Mouse (Mus musculus): ENCODE measurements at regions not wholly inside any gene's neighbourhood (a gene's known extent, or its start where the extent isn't known, plus 50 kb on each side); places are given as distances from the start of the nearest gene placed in this dataset.

- Histone ChIP-seq H3K36me3 (ENCODE audit: control insufficient read depth, insufficient read depth, low read length) (no peaks in the 10 kb centered on the region), H3K9me3 (ENCODE audit: control insufficient read depth, low read length) (no peaks in the 10 kb centered on the region), H3K27ac (ENCODE audit: low read depth, low read length) (no peak overlapping the region), H3K9ac (ENCODE audit: low read depth, low read length) (no peak overlapping the region), H3K4me1 (ENCODE audit: control insufficient read depth, insufficient read depth, low read depth, low read length) (no peaks in the 10 kb centered on the region), H3K27me3 (replicated peaks; ENCODE audit: control insufficient read depth, insufficient read depth, low read length) (no peaks in the 10 kb centered on the region), H3K4me3 (ENCODE audit: low read length) (no peak overlapping the region), H3K4me2 (ENCODE audit: low read length) (no peak overlapping the region)
- WGBS, result 66% methylated on average over 1 of the region's 1 CpGs
- ATAC-seq, result no peak
These were observed 73.9 kb upstream of the Trib2 start for GRCm38 (mm10) chr12:15890591-15890990.

GRCm38 (mm10) chr12:15879907-15880430 is 63.2 kb upstream of the Trib2 start:
- Histone ChIP-seq H3K27ac (ENCODE audit: low read depth, low read length) (no peak overlapping the region), H3K4me2 (ENCODE audit: low read length) (no peak overlapping the region), H3K27me3 (replicated peaks; ENCODE audit: control insufficient read depth, insufficient read depth, low read length) (no peaks in the 10 kb centered on the region), H3K36me3 (ENCODE audit: control insufficient read depth, insufficient read depth, low read length) (no peaks in the 10 kb centered on the region), H3K9ac (ENCODE audit: low read depth, low read length) (no peak overlapping the region), H3K4me1 (ENCODE audit: control insufficient read depth, insufficient read depth, low read depth, low read length) (no peaks in the 10 kb centered on the region), H3K4me3 (ENCODE audit: low read length) (no peak overlapping the region), H3K9me3 (ENCODE audit: control insufficient read depth, low read length) (no peaks in the 10 kb centered on the region)
- 78% methylated on average over 7 of the region's 7 CpGs for WGBS
- no peak for ATAC-seq

Measured in hindbrain, embryonic 16.5 days (tissue).